Mouse (Mus musculus) neural tube, embryonic 13.5 days (tissue): ENCODE results near the gene Cebpa. TPM values are rescaled to one million over a fixed set of nuclear protein-coding genes. Genes with fewer than 3 reads are reported as not detected.
A peak's percentile ranks its signal among the peaks of the same experiment; 100 is the strongest.

ENCODE experiments used
- ATAC-seq: fragments of 200-750 bp; cut with Nextera tagmentation; 2 replicates; pipeline ENCODE4 v1.8.0; 2017; ENCODE audit warnings: low read depth, mild to moderate bottlenecking, moderate TSS enrichment, moderate library complexity
- H3K27ac ChIP-seq: fragments of 300-500 bp; sonication (generic); replicated peaks from 2 replicates; pipeline ENCODE4 v1.5.1; 2015; ENCODE audit warnings: moderate library complexity, mild to moderate bottlenecking, inconsistent platforms
- H3K27me3 ChIP-seq: fragments of 300-500 bp; sonication (generic); 2 replicates; pipeline ENCODE4 v1.6.1; 2015; ENCODE audit warnings: mild to moderate bottlenecking, inconsistent platforms
- H3K36me3 ChIP-seq: fragments of 300-500 bp; sonication (generic); 2 replicates; pipeline ENCODE4 v1.6.1; 2015; ENCODE audit warnings: mild to moderate bottlenecking, inconsistent platforms
- H3K4me1 ChIP-seq: fragments of 300-500 bp; sonication (generic); replicated peaks from 2 replicates; pipeline ENCODE4 v1.6.1; 2015; ENCODE audit warnings: inconsistent platforms
- H3K4me2 ChIP-seq: fragments of 300-500 bp; sonication (generic); 2 replicates; pipeline ENCODE4 v1.6.1; 2015; ENCODE audit warnings: inconsistent platforms, mild to moderate bottlenecking, moderate library complexity
- H3K4me3 ChIP-seq: fragments of 300-500 bp; sonication (generic); 2 replicates; pipeline ENCODE4 v1.5.1; 2015; ENCODE audit warnings: mild to moderate bottlenecking, inconsistent platforms
- H3K9ac ChIP-seq: fragments of 300-500 bp; sonication (generic); 2 replicates; pipeline ENCODE4 v1.6.1; 2015; ENCODE audit warnings: moderate library complexity, mild to moderate bottlenecking, inconsistent platforms
- H3K9me3 ChIP-seq: fragments of 300-500 bp; sonication (generic); 2 replicates; pipeline ENCODE4 v1.6.1; 2016; ENCODE audit warnings: inconsistent platforms
- WGBS: fragments of 180-500 bp; shearing (Covaris S2); methylation state at CpG from one replicate; pipeline ENCODE4 v1.1.7; 2015; 5-methylcytosine and 5-hydroxymethylcytosine counted together
- microRNA-seq: library from miRNA; unstranded; fragments of <30 nt; microRNA quantifications from one replicate; pipeline ENCODE4, GENCODE M21; 2016
- polyA plus RNA-seq: library from polyadenylated mRNA; unstranded; fragments of >200 nt; fragmentation: Nextera tagmentation; extraction: Ambion mirVana; gene quantifications from 2 replicates; pipeline ENCODE4 v1.2.1, GENCODE M21; 2015

Cebpa gene
- polyA plus RNA-seq, 1 experiment from 2014 or later, result 1.1 TPM

DNA sequence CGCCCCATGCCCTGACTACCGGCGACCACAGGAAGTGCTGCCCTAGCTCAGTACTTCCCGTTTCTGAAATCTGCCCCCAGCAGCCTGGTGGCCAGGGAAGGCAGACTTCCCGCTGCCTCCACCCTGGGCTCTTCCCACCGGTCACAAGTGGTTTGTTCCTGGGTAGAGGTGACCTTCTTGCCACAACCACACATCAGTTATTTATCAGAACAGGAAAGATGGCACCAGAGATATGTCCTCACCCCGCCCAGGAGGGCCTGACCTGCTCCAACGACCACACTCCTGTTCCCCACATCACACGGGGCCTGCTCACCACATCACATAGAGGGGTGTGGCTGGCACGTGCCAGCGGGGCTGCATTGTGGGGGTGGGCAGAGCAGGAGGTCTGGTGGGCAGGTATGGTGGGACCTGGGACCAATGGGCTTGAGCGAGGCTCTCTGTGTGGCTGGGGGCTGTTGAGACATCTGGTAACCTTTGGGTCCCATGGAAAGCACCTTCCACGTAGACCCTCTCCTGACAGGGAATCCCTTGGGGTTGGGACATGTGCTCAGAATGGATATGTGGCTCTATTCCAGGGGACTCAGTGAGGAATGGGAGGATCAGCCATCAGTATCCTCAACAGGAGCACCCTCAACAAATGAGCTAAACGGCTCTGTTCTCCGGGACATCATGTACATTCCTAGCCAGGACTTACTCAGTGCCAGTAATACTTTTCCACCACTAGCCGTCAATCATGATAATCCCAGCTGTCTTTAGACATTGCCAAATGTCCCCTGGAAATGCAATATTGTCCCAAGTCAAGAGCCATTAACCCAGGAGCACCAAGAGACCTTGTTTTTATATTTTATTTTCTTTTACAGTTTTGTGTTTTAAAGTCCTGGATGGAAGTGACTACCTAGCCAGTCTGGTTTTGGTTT lies 37.7 kb downstream of the Cebpa start:
- Histone ChIP-seq H3K27ac (no peak overlapping the region), H3K4me2 (no peak overlapping the region)

GRCm38 (mm10) chr7:35157512-35157911 lies 38.4 kb downstream of the Cebpa start:
- no peaks in the 10 kb centered on the region for H3K27me3 ChIP-seq
- no peaks in the 10 kb centered on the region for H3K36me3 ChIP-seq
- ATAC-seq, result no peak
- H3K9ac ChIP-seq, result no peak overlapping the region
- no peaks in the 10 kb centered on the region for H3K4me1 ChIP-seq
- H3K4me3 ChIP-seq, result no peak overlapping the region
- no peaks in the 10 kb centered on the region for H3K9me3 ChIP-seq
- no peak overlapping the region for H3K4me2 ChIP-seq
- whole genome bisulfite sequencing, result 86% methylated on average over 3 of the region's 3 CpGs
- H3K27ac ChIP-seq, result no peak overlapping the region

More for the DNA sequence above, 37.7 kb downstream of the Cebpa start:
- no peaks in the 10 kb centered on the region for H3K27me3 ChIP-seq
- H3K4me1 ChIP-seq, result no peaks in the 10 kb centered on the region
- no peaks in the 10 kb centered on the region for H3K36me3 ChIP-seq
- H3K4me3 ChIP-seq, result no peak overlapping the region
- no peak overlapping the region for H3K9ac ChIP-seq
- no peak for ATAC-seq
- no peaks in the 10 kb centered on the region for H3K9me3 ChIP-seq
- WGBS, result 73% methylated on average over 16 of the region's 16 CpGs

DNA sequence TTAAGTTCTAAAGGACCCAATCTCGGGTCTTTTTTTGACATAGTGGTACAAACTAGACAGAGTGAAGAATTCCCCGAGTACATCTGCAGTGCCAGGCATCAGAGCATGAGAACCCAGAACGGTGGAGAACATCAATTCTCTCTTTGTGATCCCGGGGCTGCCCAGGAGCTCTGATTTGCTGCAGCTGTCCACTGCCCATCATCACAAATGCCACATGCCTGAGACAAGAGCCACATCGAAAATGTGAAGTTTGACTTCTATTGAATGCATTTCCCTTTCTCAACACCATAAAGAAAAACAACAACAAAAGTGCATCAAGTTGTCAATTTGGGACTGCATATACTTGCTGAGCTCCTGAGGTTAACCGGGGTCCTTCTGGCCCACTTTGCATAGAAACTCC lies 43.4 kb downstream of the Cebpa start:
- Histone ChIP-seq H3K4me1 (no peaks in the 10 kb centered on the region), H3K4me3 (no peak overlapping the region), H3K27ac (no peak overlapping the region), H3K9me3 (no peaks in the 10 kb centered on the region), H3K9ac (no peak overlapping the region), H3K27me3 (no peaks in the 10 kb centered on the region), H3K4me2 (no peak overlapping the region), H3K36me3 (no peaks in the 10 kb centered on the region)
- no peak for ATAC-seq
- 76% methylated on average over 6 of the region's 6 CpGs for WGBS

GRCm38 (mm10) chr7:35163600-35163999 lies 44.5 kb downstream of the Cebpa start:
- Histone ChIP-seq H3K4me1 (no peaks in the 10 kb centered on the region), H3K36me3 (no peaks in the 10 kb centered on the region), H3K9me3 (no peaks in the 10 kb centered on the region), H3K4me3 (no peak overlapping the region), H3K27ac (no peak overlapping the region), H3K27me3 (no peaks in the 10 kb centered on the region), H3K9ac (no peak overlapping the region), H3K4me2 (no peak overlapping the region)
- ATAC-seq, result no peak
- WGBS, result 84% methylated on average over 7 of the region's 7 CpGs

DNA sequence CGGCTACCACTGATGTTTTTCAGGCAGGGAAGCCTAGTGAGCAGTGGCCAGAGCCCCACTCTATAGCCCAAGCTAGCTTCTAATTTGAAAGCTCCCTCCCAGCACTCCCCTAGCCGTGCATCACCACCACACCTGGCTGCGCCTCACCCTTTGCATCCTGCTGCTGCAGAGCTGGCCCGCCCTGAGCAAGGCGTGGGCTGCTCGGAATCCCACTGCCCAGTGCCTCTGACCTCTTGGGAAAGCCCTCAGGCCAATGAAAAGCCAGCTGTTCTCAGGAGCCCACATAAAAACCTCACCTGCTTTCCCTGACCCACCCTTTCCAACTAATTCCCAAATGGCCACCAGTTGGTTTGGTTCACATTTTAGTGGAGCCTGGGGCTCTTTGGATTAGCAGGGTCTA lies 45.0 kb downstream of the Cebpa start:
- WGBS, result 80% methylated on average over 6 of the region's 6 CpGs
- H3K9me3 ChIP-seq, result no peaks in the 10 kb centered on the region
- no peaks in the 10 kb centered on the region for H3K4me1 ChIP-seq
- H3K27me3 ChIP-seq, result no peaks in the 10 kb centered on the region
- H3K27ac ChIP-seq, result no peak overlapping the region
- no peak overlapping the region for H3K4me2 ChIP-seq
- ATAC-seq, result no peak
- H3K36me3 ChIP-seq, result no peaks in the 10 kb centered on the region
- no peak overlapping the region for H3K9ac ChIP-seq
- no peak overlapping the region for H3K4me3 ChIP-seq

DNA sequence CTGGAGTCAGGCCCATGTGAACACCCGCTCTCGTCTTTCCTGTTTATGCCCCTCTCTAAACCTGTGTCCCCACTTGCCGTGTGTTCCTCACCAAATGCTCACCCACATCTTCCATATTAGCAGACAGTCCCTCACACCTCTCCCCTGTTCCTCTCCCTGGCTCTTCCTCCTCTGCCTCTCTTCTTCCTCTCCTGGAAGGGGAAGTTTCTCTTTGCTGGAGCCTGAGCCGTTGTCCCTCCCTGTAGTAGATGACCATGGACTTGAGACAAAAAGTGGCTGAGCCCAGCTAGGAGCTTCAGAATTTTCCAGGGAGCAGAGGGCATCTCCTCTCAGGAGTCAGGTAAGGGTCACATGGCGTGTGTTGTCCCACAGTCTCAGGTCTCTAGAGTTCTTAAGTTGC lies 47.9 kb downstream of the Cebpa start:
- H3K9me3 ChIP-seq, result no peaks in the 10 kb centered on the region
- H3K4me1 ChIP-seq, result peaks cover 4% of the 10 kb centered on the region; the same call in 1 of the 2 replicates
- 83% methylated on average over 5 of the region's 5 CpGs for WGBS
- H3K27me3 ChIP-seq, result peaks cover 14% of the 10 kb centered on the region
- H3K4me2 ChIP-seq, result no peak overlapping the region
- no peak overlapping the region for H3K4me3 ChIP-seq
- ATAC-seq, result no peak
- no peaks in the 10 kb centered on the region for H3K36me3 ChIP-seq
- H3K27ac ChIP-seq, result no peak overlapping the region
- no peak overlapping the region for H3K9ac ChIP-seq

GRCm38 (mm10) chr7:35167925-35168324 lies 48.8 kb downstream of the Cebpa start:
- H3K9me3 ChIP-seq, result no peaks in the 10 kb centered on the region
- H3K27me3 ChIP-seq, result peaks cover 21% of the 10 kb centered on the region
- H3K4me1 ChIP-seq, result peaks cover 9% of the 10 kb centered on the region; the same call in 1 of the 2 replicates
- H3K27ac ChIP-seq, result no peak overlapping the region
- no peak overlapping the region for H3K9ac ChIP-seq
- 53% methylated on average over 2 of the region's 2 CpGs for WGBS
- no peaks in the 10 kb centered on the region for H3K36me3 ChIP-seq
- no peak overlapping the region for H3K4me2 ChIP-seq
- H3K4me3 ChIP-seq, result no peak overlapping the region
- ATAC-seq, result no peak

GRCm38 (mm10) chr7:35169341-35169740 lies 50.2 kb downstream of the Cebpa start:
- no peaks in the 10 kb centered on the region for H3K9me3 ChIP-seq
- no peak overlapping the region for H3K27ac ChIP-seq
- no peak overlapping the region for H3K4me3 ChIP-seq
- H3K36me3 ChIP-seq, result no peaks in the 10 kb centered on the region
- ATAC-seq, result peak; percentile 13; the same call in 1 of the 2 replicates
- H3K27me3 ChIP-seq, result peaks cover 27% of the 10 kb centered on the region
- H3K9ac ChIP-seq, result no peak overlapping the region
- WGBS, result 15% methylated on average over 6 of the region's 6 CpGs
- H3K4me1 ChIP-seq, result peaks cover 9% of the 10 kb centered on the region; the same call in 1 of the 2 replicates
- H3K4me2 ChIP-seq, result no peak overlapping the region

Small RNA genes lying within 50 kb of the gene (microRNA-seq; reads per million reads assigned to microRNA genes)
- not detected for gene Gm25033

Other genes starting within 250 kb of the Cebpa start
- 59.8 and 64.8 TPM in 2 replicates for gene Pepd, start 206.9 kb upstream of the Cebpa start, polyA plus RNA-seq
- 38.7 and 40.0 TPM in 2 replicates for gene Cebpg, start 62.7 kb upstream of the Cebpa start, polyA plus RNA-seq
- gene Slc7a10, start 67.1 kb downstream of the Cebpa start, polyA plus RNA-seq, result 6.2 and 7.5 TPM in 2 replicates
- gene Lrp3, start 96.2 kb downstream of the Cebpa start, polyA plus RNA-seq, result 20.8 and 21.7 TPM in 2 replicates
- 19.3 and 23.0 TPM in 2 replicates for gene Gpatch1, start 199.1 kb downstream of the Cebpa start, polyA plus RNA-seq
- gene Rhpn2, start 214.9 kb downstream of the Cebpa start, polyA plus RNA-seq, result 4.6 and 5.0 TPM in 2 replicates